In genomic region chr10:13446791-13447249, GRCm38 (mm10) we compare ENCODE assay signal across 9 mouse cellular contexts. TPM values are rescaled to one million over a fixed set of nuclear protein-coding genes. Genes with fewer than 3 reads are reported as not detected.
A peak's percentile ranks its signal among the peaks of the same experiment; 100 is the strongest.
DNase-seq lines count a peak whose midpoint lies in the region; ATAC-seq and TF ChIP-seq lines count a peak whose summit lies in the region.
"Had no signal": no experiment of that assay in that cellular context is flagged by ENCODE, and none has a peak within 500 bp of the region (broad histone marks: within the 10 kb centered on the region; RNA-seq: fewer than 3 reads in every experiment).

No protein-coding gene starts in this region.

- no peak overlapping the region for H3K9ac ChIP-seq in hindbrain, embryonic 15.5 days
- H3K9ac ChIP-seq in hindbrain, embryonic 11.5 days (ENCODE audit: low read depth, low read length), result no peak overlapping the region
- H3K9ac ChIP-seq in heart, embryonic 11.5 days (ENCODE audit: low read depth, low read length), result no peak overlapping the region
- H3K9ac ChIP-seq in midbrain, embryonic 16.5 days (ENCODE audit: low read depth, low read length), result no peak overlapping the region

- no peaks in the 10 kb centered on the region for H3K36me3 ChIP-seq in hindbrain, embryonic 15.5 days
- H3K36me3 ChIP-seq in hindbrain, embryonic 11.5 days (ENCODE audit: control insufficient read depth, insufficient read depth, low read length), result no peaks in the 10 kb centered on the region
- H3K36me3 ChIP-seq in heart, embryonic 11.5 days (ENCODE audit: control insufficient read depth, insufficient read depth, low read length), result no peaks in the 10 kb centered on the region
- H3K36me3 ChIP-seq in midbrain, embryonic 16.5 days (ENCODE audit: control insufficient read depth, insufficient read depth, low read length), result no peaks in the 10 kb centered on the region
- H3K36me3 ChIP-seq in thymus, adult 2 months (ENCODE audit: control insufficient read depth, insufficient read depth, low read length), result no peaks in the 10 kb centered on the region

- H3K4me3 ChIP-seq in hindbrain, embryonic 15.5 days, result no peak overlapping the region
- no peak overlapping the region for H3K4me3 ChIP-seq in hindbrain, embryonic 11.5 days (ENCODE audit: low read depth, low read length)
- no peak overlapping the region for H3K4me3 ChIP-seq in cerebellum, adult 2 months (replicated peaks; ENCODE audit: insufficient read depth, low read depth, low read length)
- H3K4me3 ChIP-seq in heart, embryonic 11.5 days (ENCODE audit: low read depth, low read length), result no peak overlapping the region
- H3K4me3 ChIP-seq in midbrain, embryonic 16.5 days (ENCODE audit: low read depth, low read length), result no peak overlapping the region
- no peak overlapping the region for H3K4me3 ChIP-seq in thymus, adult 2 months (ENCODE audit: control insufficient read depth, insufficient read depth, low read length)
- H3K4me3 ChIP-seq: erythroblast, embryonic 14.5 days had no signal

- TF ChIP-seq CTCF in cerebellum, adult 2 months (IDR thresholded peaks at IDR 0.05; ENCODE audit: borderline replicate concordance, insufficient read depth, low read depth, low read length), result no peak
- no peak for TF ChIP-seq CTCF in thymus, adult 2 months (IDR thresholded peaks at IDR 0.05; ENCODE audit: borderline replicate concordance, control insufficient read depth, extremely low read depth, insufficient read depth, low read length, poor library complexity)

- peak; percentile 71 for ATAC-seq in hindbrain, embryonic 15.5 days (ENCODE audit: low FRiP score, low read depth)
- ATAC-seq in hindbrain, embryonic 11.5 days (ENCODE audit: low FRiP score), result no peak
- peak; percentile 66; the same call in 1 of the 2 replicates for ATAC-seq in heart, embryonic 11.5 days (replicated peaks; ENCODE audit: insufficient number of reproducible peaks, low FRiP score, low TSS enrichment)
- ATAC-seq in midbrain, embryonic 16.5 days, result peak; percentile 62

- no peaks in the 10 kb centered on the region for H3K4me1 ChIP-seq in hindbrain, embryonic 15.5 days (replicated peaks)
- no peaks in the 10 kb centered on the region for H3K4me1 ChIP-seq in hindbrain, embryonic 11.5 days (replicated peaks; ENCODE audit: control insufficient read depth, insufficient read depth, low read length)
- H3K4me1 ChIP-seq in cerebellum, adult 2 months (ENCODE audit: control insufficient read depth, insufficient read depth, low read length), result peaks cover 4% of the 10 kb centered on the region; the same call in 1 of the 2 replicates
- H3K4me1 ChIP-seq in heart, embryonic 11.5 days (ENCODE audit: control insufficient read depth, insufficient read depth, low read length), result 0 out of 2 replicates have a peak, but pooled peaks cover 3% of the 10 kb centered on the region
- H3K4me1 ChIP-seq in midbrain, embryonic 16.5 days (ENCODE audit: control insufficient read depth, insufficient read depth, low read length), result no peaks in the 10 kb centered on the region
- H3K4me1 ChIP-seq in thymus, adult 2 months (replicated peaks; ENCODE audit: control insufficient read depth, insufficient read depth, low read length), result peaks cover 4% of the 10 kb centered on the region

- 59% methylated on average over 3 of the region's 3 CpGs for WGBS in hindbrain, embryonic 15.5 days
- 71% methylated on average over 3 of the region's 3 CpGs for whole genome bisulfite sequencing in hindbrain, embryonic 11.5 days
- 7% methylated on average over 3 of the region's 3 CpGs for WGBS in cerebellum, adult 2 months
- WGBS in heart, embryonic 11.5 days (ENCODE audit: insufficient replicate concordance), result 28% methylated on average over 3 of the region's 3 CpGs
- WGBS in midbrain, embryonic 16.5 days, result 64% methylated on average over 3 of the region's 3 CpGs
- WGBS in thymus, adult 2 months, result 41% methylated on average over 3 of the region's 3 CpGs

- no peaks in the 10 kb centered on the region for H3K9me3 ChIP-seq in hindbrain, embryonic 15.5 days
- H3K9me3 ChIP-seq in hindbrain, embryonic 11.5 days (ENCODE audit: control insufficient read depth, low read length), result no peaks in the 10 kb centered on the region
- no peaks in the 10 kb centered on the region for H3K9me3 ChIP-seq in heart, embryonic 11.5 days (replicated peaks; ENCODE audit: control insufficient read depth, low read length)
- no peaks in the 10 kb centered on the region for H3K9me3 ChIP-seq in midbrain, embryonic 16.5 days (replicated peaks; ENCODE audit: control insufficient read depth, low read length, poor library complexity, severe bottlenecking)

- no peak for TF ChIP-seq POLR2A in cerebellum, adult 2 months (IDR thresholded peaks at IDR 0.05; ENCODE audit: borderline replicate concordance, insufficient read depth, low read length)
- TF ChIP-seq POLR2A in thymus, adult 2 months (IDR thresholded peaks at IDR 0.05; ENCODE audit: control insufficient read depth, extremely low read depth, insufficient read depth, low read length, poor library complexity), result no peak

- DNase-seq in hindbrain, embryonic 11.5 days (ENCODE audit: low spot score), result no peak
- DNase-seq in cerebellum, adult 2 months, result peak; percentile 72 to 88
- peak; percentile 90 for DNase-seq in kidney, postnatal 10 days
- DNase-seq in spleen, postnatal 14 days (ENCODE audit: low spot score in 2 of 2), result no peak
- DNase-seq in thymus, adult 2 months, result no peak

- no peak overlapping the region for H3K27ac ChIP-seq in hindbrain, embryonic 15.5 days (replicated peaks)
- no peak overlapping the region for H3K27ac ChIP-seq in hindbrain, embryonic 11.5 days (ENCODE audit: low read depth, low read length)
- no peak overlapping the region for H3K27ac ChIP-seq in cerebellum, adult 2 months (ENCODE audit: insufficient read depth, low read length)
- H3K27ac ChIP-seq in heart, embryonic 11.5 days (ENCODE audit: low read depth, low read length), result no peak overlapping the region
- no peak overlapping the region for H3K27ac ChIP-seq in midbrain, embryonic 16.5 days (ENCODE audit: low read length)
- no peak overlapping the region for H3K27ac ChIP-seq in thymus, adult 2 months (ENCODE audit: control insufficient read depth, insufficient read depth, low read length)

- no peak overlapping the region for H3K4me2 ChIP-seq in hindbrain, embryonic 15.5 days
- H3K4me2 ChIP-seq in hindbrain, embryonic 11.5 days (replicated peaks; ENCODE audit: low read depth, low read length), result no peak overlapping the region
- no peak overlapping the region for H3K4me2 ChIP-seq in heart, embryonic 11.5 days
- no peak overlapping the region for H3K4me2 ChIP-seq in midbrain, embryonic 16.5 days (ENCODE audit: low read length)

- no peaks in the 10 kb centered on the region for H3K27me3 ChIP-seq in hindbrain, embryonic 15.5 days
- H3K27me3 ChIP-seq in hindbrain, embryonic 11.5 days (ENCODE audit: control insufficient read depth, insufficient read depth, low read length), result no peaks in the 10 kb centered on the region
- no peaks in the 10 kb centered on the region for H3K27me3 ChIP-seq in cerebellum, adult 2 months (ENCODE audit: control insufficient read depth, insufficient read depth, low read length)
- H3K27me3 ChIP-seq in heart, embryonic 11.5 days (ENCODE audit: control insufficient read depth, insufficient read depth, low read length), result no peaks in the 10 kb centered on the region
- H3K27me3 ChIP-seq in midbrain, embryonic 16.5 days (ENCODE audit: control insufficient read depth, insufficient read depth, low read depth, low read length), result no peaks in the 10 kb centered on the region
- no peaks in the 10 kb centered on the region for H3K27me3 ChIP-seq in thymus, adult 2 months (ENCODE audit: control insufficient read depth, insufficient read depth, low read length)

RNA-seq across cellular contexts. Expression of gene Phactr2, which starts 27.4 kb away (rescaled TPM):
- 7.7 and 8.8 TPM in 2 replicates for polyA plus RNA-seq in hindbrain, embryonic 15.5 days (2015; fragmentation: Nextera tagmentation; extraction: Ambion mirVana)
- polyA plus RNA-seq in hindbrain, embryonic 11.5 days (2014; fragmentation: Nextera tagmentation; extraction: Ambion mirVana), result 13.1 and 17.5 TPM in 2 replicates
- 11.9 and 13.0 TPM in 2 replicates for polyA plus RNA-seq in cerebellum, adult 2 months (2012; rRNA removed)
- polyA plus RNA-seq in heart, embryonic 11.5 days (2014; fragmentation: Nextera tagmentation; extraction: Ambion mirVana), result 61.2 and 70.5 TPM in 2 replicates
- polyA plus RNA-seq in midbrain, embryonic 16.5 days (2015; fragmentation: Nextera tagmentation; extraction: Ambion mirVana), result 7.0 and 7.4 TPM in 2 replicates
- polyA plus RNA-seq in thymus, adult 2 months (2012; rRNA removed), result 3.4 and 3.7 TPM in 2 replicates

RNA-seq across cellular contexts. Expression of gene Fuca2, which starts 52.5 kb away (rescaled TPM):
- 42.7 and 45.0 TPM in 2 replicates for polyA plus RNA-seq in hindbrain, embryonic 15.5 days (2015; fragmentation: Nextera tagmentation; extraction: Ambion mirVana)
- 24.4 and 28.2 TPM in 2 replicates for polyA plus RNA-seq in hindbrain, embryonic 11.5 days (2014; fragmentation: Nextera tagmentation; extraction: Ambion mirVana)
- 48.0 and 50.1 TPM in 2 replicates for polyA plus RNA-seq in cerebellum, adult 2 months (2012; rRNA removed)
- 52.5 and 57.7 TPM in 2 replicates for polyA plus RNA-seq in heart, embryonic 11.5 days (2014; fragmentation: Nextera tagmentation; extraction: Ambion mirVana)
- 45.7 and 55.2 TPM in 2 replicates for polyA plus RNA-seq in midbrain, embryonic 16.5 days (2015; fragmentation: Nextera tagmentation; extraction: Ambion mirVana)
- polyA plus RNA-seq in thymus, adult 2 months (2012; rRNA removed), result 10.3 and 12.1 TPM in 2 replicates

Comparison
In these comparisons a context has a peak if more than half of its experiments do, and no peak if none do; other contexts are left out.
1. DNase-seq: peak in cerebellum, adult 2 months (2 of 2) and kidney, postnatal 10 days (single experiment); none in hindbrain, embryonic 11.5 days (single experiment), spleen, postnatal 14 days (0 of 2) and thymus, adult 2 months (single experiment).